ENCODE assay signal across 20 mouse cellular contexts in genomic region chr9:121599551-121599950, GRCm38 (mm10). TPM values are rescaled to one million over a fixed set of nuclear protein-coding genes. Genes with fewer than 3 reads are reported as not detected.
DNase-seq lines count a peak whose midpoint lies in the region; ATAC-seq and TF ChIP-seq lines count a peak whose summit lies in the region.
"Had no signal": no experiment of that assay in that cellular context is flagged by ENCODE, and none has a peak within 500 bp of the region (broad histone marks: within the 10 kb centered on the region; RNA-seq: fewer than 3 reads in every experiment).

No protein-coding gene starts in this region.

- no peaks in the 10 kb centered on the region for H3K36me3 ChIP-seq in kidney, adult 2 months (ENCODE audit: control insufficient read depth, insufficient read depth, low read length)
- no peaks in the 10 kb centered on the region for H3K36me3 ChIP-seq in kidney, embryonic 14.5 days (ENCODE audit: control insufficient read depth, insufficient read depth, low read length)
- H3K36me3 ChIP-seq: G1E; heart, embryonic 10.5 days; hindbrain, embryonic 12.5 days; midbrain, embryonic 15.5 days had no signal

- ATAC-seq in kidney, embryonic 14.5 days (ENCODE audit: low FRiP score, low TSS enrichment) = no peak
- ATAC-seq: midbrain, embryonic 15.5 days had no signal

- no peak overlapping the region for H3K4me3 ChIP-seq in kidney, adult 2 months (ENCODE audit: insufficient read depth, low read depth, low read length)
- no peak overlapping the region for H3K4me3 ChIP-seq in kidney, embryonic 14.5 days (ENCODE audit: low read length)
- H3K4me3 ChIP-seq: heart, embryonic 10.5 days; hindbrain, embryonic 12.5 days; midbrain, embryonic 15.5 days had no signal

- no peaks in the 10 kb centered on the region for H3K27me3 ChIP-seq in kidney, adult 2 months (replicated peaks; ENCODE audit: control insufficient read depth, insufficient read depth, low read length)
- H3K27me3 ChIP-seq in kidney, embryonic 14.5 days (ENCODE audit: control insufficient read depth, insufficient read depth, low read length) = no peaks in the 10 kb centered on the region
- H3K27me3 ChIP-seq: hindbrain, embryonic 12.5 days; midbrain, embryonic 15.5 days had no signal

- peak; percentile 40 for DNase-seq in kidney, adult 2 months
- peak; percentile 21 for DNase-seq in right cerebral cortex, postnatal 14 days
- no peak for DNase-seq in right cerebral cortex, postnatal 4 days
- peak; percentile 49 for DNase-seq in kidney, adult 9 months
- DNase-seq in thymus, postnatal 14 days = no peak
- no peak for DNase-seq in thymus, postnatal 25 days
- DNase-seq: heart, postnatal 10 days; retina, postnatal 1 day; spleen, adult 18-20 months; thymus, postnatal 36 days had no signal

- 59% methylated on average over 6 of the region's 6 CpGs for WGBS in kidney, adult 2 months
- 65% methylated on average over 6 of the region's 6 CpGs for WGBS in kidney, embryonic 14.5 days

- no peak overlapping the region for H3K4me2 ChIP-seq in kidney, embryonic 14.5 days (replicated peaks; ENCODE audit: low read depth, low read length)
- H3K4me2 ChIP-seq: hindbrain, embryonic 12.5 days; midbrain, embryonic 15.5 days had no signal

- H3K27ac ChIP-seq in kidney, adult 2 months (ENCODE audit: insufficient read depth, low read depth, low read length) = no peak overlapping the region
- no peak overlapping the region for H3K27ac ChIP-seq in kidney, embryonic 14.5 days (ENCODE audit: low read depth, low read length)
- H3K27ac ChIP-seq: heart, embryonic 10.5 days; hindbrain, embryonic 12.5 days; liver, embryonic 14.5 days; midbrain, embryonic 15.5 days had no signal

- H3K9me3 ChIP-seq in kidney, embryonic 14.5 days (ENCODE audit: control insufficient read depth, low read length) = no peaks in the 10 kb centered on the region
- H3K9me3 ChIP-seq: G1E; heart, embryonic 10.5 days; hindbrain, embryonic 12.5 days; midbrain, embryonic 15.5 days had no signal

- TF ChIP-seq POLR2A in kidney, adult 2 months (IDR thresholded peaks at IDR 0.05; ENCODE audit: low read depth, low read length) = no peak

- H3K4me1 ChIP-seq in kidney, adult 2 months (ENCODE audit: control insufficient read depth, insufficient read depth, low read length) = no peaks in the 10 kb centered on the region
- no peaks in the 10 kb centered on the region for H3K4me1 ChIP-seq in kidney, embryonic 14.5 days (ENCODE audit: control insufficient read depth, insufficient read depth, low read length)

- no peak for TF ChIP-seq CTCF in kidney, adult 2 months (conservative IDR thresholded peaks at IDR 0.05; ENCODE audit: insufficient read depth, insufficient read length, low read depth, low read length)

- no peak overlapping the region for H3K9ac ChIP-seq in kidney, embryonic 14.5 days (ENCODE audit: low read depth, low read length)
- H3K9ac ChIP-seq: hindbrain, embryonic 12.5 days; liver, embryonic 14.5 days; midbrain, embryonic 15.5 days had no signal

RNA-seq across cellular contexts. Expression of gene Lyzl4, which starts 42.3 kb away (rescaled TPM):
- polyA plus RNA-seq in kidney, adult 2 months (2012; rRNA removed) = 0.11 TPM in 1 of 2 replicates, not detected in the other
- 0.53 TPM in 1 of 2 replicates, not detected in the other for polyA plus RNA-seq in kidney, embryonic 14.5 days (2014; fragmentation: Nextera tagmentation; extraction: Ambion mirVana)
- polyA plus RNA-seq: embryonic facial prominence, embryonic 11.5 days; G1E; heart, embryonic 10.5 days; hindbrain, embryonic 12.5 days; intestine, embryonic 14.5 days; limb, embryonic 11.5 days; lung, embryonic 16.5 days had no signal

RNA-seq across cellular contexts. Expression of gene Vipr1, which starts 43.0 kb away (rescaled TPM):
- polyA plus RNA-seq in kidney, adult 2 months (2012; rRNA removed) = 2.0 and 5.4 TPM in 2 replicates
- 0.47 TPM in 1 of 2 replicates, not detected in the other for polyA plus RNA-seq in kidney, embryonic 14.5 days (2014; fragmentation: Nextera tagmentation; extraction: Ambion mirVana)
- polyA plus RNA-seq: G1E had no signal

Comparison
In these comparisons a context has a peak if more than half of its experiments do, and no peak if none do; other contexts are left out.
1. DNase-seq: peak in kidney, adult 2 months (single experiment), right cerebral cortex, postnatal 14 days (single experiment) and kidney, adult 9 months (single experiment); none in right cerebral cortex, postnatal 4 days (single experiment), thymus, postnatal 14 days (single experiment) and thymus, postnatal 25 days (single experiment).